Mouse (Mus musculus): ENCODE results near the gene Dad1. TPM values are rescaled to one million over a fixed set of nuclear protein-coding genes. Genes with fewer than 3 reads are reported as not detected.
A peak's percentile ranks its signal among the peaks of the same experiment; 100 is the strongest.

Gene Dad1
- total RNA-seq, 2 experiments from 2014 or later = 86.7 to 154 TPM

GRCm38 (mm10) chr14:54208741-54209140 is 45.2 kb downstream of the Dad1 start:
- ATAC-seq (ENCODE audit: poor library complexity, severe bottlenecking) = no peak

GRCm38 (mm10) chr14:54207924-54208323 is 46.0 kb downstream of the Dad1 start:
- ATAC-seq (ENCODE audit: poor library complexity, severe bottlenecking) = no peak

GRCm38 (mm10) chr14:54206750-54207550 is 47.0 kb downstream of the Dad1 start:
- ATAC-seq (ENCODE audit: poor library complexity, severe bottlenecking) = no peak

- ATAC-seq (ENCODE audit: poor library complexity, severe bottlenecking) = no peak
Measured at GRCm38 (mm10) chr14:54206309-54206708, 47.6 kb downstream of the Dad1 start.

- no peak for ATAC-seq (ENCODE audit: poor library complexity, severe bottlenecking)
Measured at GRCm38 (mm10) chr14:54205904-54206303, 48.0 kb downstream of the Dad1 start.

- no peak for ATAC-seq (ENCODE audit: poor library complexity, severe bottlenecking)
Measured at GRCm38 (mm10) chr14:54204786-54205185, 49.1 kb downstream of the Dad1 start.

- ATAC-seq (ENCODE audit: poor library complexity, severe bottlenecking) = peak; percentile 52
Measured at GRCm38 (mm10) chr14:54204311-54204710, 49.6 kb downstream of the Dad1 start.

- no peak for ATAC-seq (ENCODE audit: poor library complexity, severe bottlenecking)
Measured at GRCm38 (mm10) chr14:54203776-54204175, 50.1 kb downstream of the Dad1 start.

GRCm38 (mm10) chr14:54203207-54203606 is 50.7 kb downstream of the Dad1 start:
- no peak for ATAC-seq (ENCODE audit: poor library complexity, severe bottlenecking)

GRCm38 (mm10) chr14:54200363-54200762 is 53.5 kb downstream of the Dad1 start:
- ATAC-seq (ENCODE audit: poor library complexity, severe bottlenecking) = no peak

GRCm38 (mm10) chr14:54199662-54200061 is 54.2 kb downstream of the Dad1 start:
- ATAC-seq (ENCODE audit: poor library complexity, severe bottlenecking) = no peak

GRCm38 (mm10) chr14:54197740-54198139 is 56.2 kb downstream of the Dad1 start:
- no peak for ATAC-seq (ENCODE audit: poor library complexity, severe bottlenecking)

GRCm38 (mm10) chr14:54195838-54196423 is 58.0 kb downstream of the Dad1 start:
- no peak for ATAC-seq (ENCODE audit: poor library complexity, severe bottlenecking)

GRCm38 (mm10) chr14:54193354-54194133 is 60.4 kb downstream of the Dad1 start:
- no peak for ATAC-seq (ENCODE audit: poor library complexity, severe bottlenecking)

- no peak for ATAC-seq (ENCODE audit: poor library complexity, severe bottlenecking)
Measured at GRCm38 (mm10) chr14:54192462-54192847, 61.4 kb downstream of the Dad1 start.

- no peak for ATAC-seq (ENCODE audit: poor library complexity, severe bottlenecking)
Measured at GRCm38 (mm10) chr14:54191594-54192461, 62.1 kb downstream of the Dad1 start.

- no peak for ATAC-seq (ENCODE audit: poor library complexity, severe bottlenecking)
Measured at GRCm38 (mm10) chr14:54191026-54191390, 62.9 kb downstream of the Dad1 start.

- ATAC-seq (ENCODE audit: poor library complexity, severe bottlenecking) = no peak
Measured at GRCm38 (mm10) chr14:54190305-54191025, 63.4 kb downstream of the Dad1 start.

GRCm38 (mm10) chr14:54189255-54189654 is 64.6 kb downstream of the Dad1 start:
- ATAC-seq (ENCODE audit: poor library complexity, severe bottlenecking) = no peak

GRCm38 (mm10) chr14:54187211-54187610 is 66.7 kb downstream of the Dad1 start:
- no peak for ATAC-seq (ENCODE audit: poor library complexity, severe bottlenecking)

All from megakaryocyte, adult 5-6 weeks (primary cell).